Mouse (Mus musculus) myocyte (in vitro differentiated cells): Measurements from ENCODE around the gene Dab1. TPM values are rescaled to one million over a fixed set of nuclear protein-coding genes. Genes with fewer than 3 reads are reported as not detected.

Source experiments
- H3K27me3 ChIP-seq: one replicate; pipeline ENCODE4 v1.6.1; 2011; ENCODE audit not compliant: control insufficient read depth, insufficient read depth, insufficient read length
- H3K36me3 ChIP-seq: one replicate; pipeline ENCODE4 v1.6.1; 2011; ENCODE audit not compliant: control insufficient read depth, insufficient read depth
- H3K4me2 ChIP-seq: one replicate; pipeline ENCODE4 v1.6.1; 2011; ENCODE audit warnings: low read depth, control low read depth
- H3K4me3 ChIP-seq: one replicate; pipeline ENCODE4 v1.5.1; 2011; ENCODE audit warnings: mild to moderate bottlenecking, control low read depth, moderate library complexity
- H3K79me2 ChIP-seq: one replicate; pipeline ENCODE4 v1.6.1; 2011; ENCODE audit not compliant: control insufficient read depth, insufficient read depth
- H3ac ChIP-seq: one replicate; pipeline ENCODE4 v1.6.1; 2011; ENCODE audit not compliant: control insufficient read depth, insufficient read length
- CEBPB ChIP-seq: IDR thresholded peaks from 2 replicates; pipeline ENCODE4 v1.6.1; 2011; ENCODE audit warnings: mild to moderate bottlenecking, moderate library complexity; ENCODE audit not compliant: poor library complexity, insufficient read depth, severe bottlenecking
- E2F4 ChIP-seq: IDR thresholded peaks from one replicate; pipeline ENCODE4 v1.6.1; 2011; ENCODE audit warnings: mild to moderate bottlenecking, control low read depth, moderate library complexity; ENCODE audit not compliant: insufficient read depth
- MAX ChIP-seq: IDR thresholded peaks from one replicate; pipeline ENCODE4 v1.6.1; 2011; ENCODE audit warnings: low read depth, mild to moderate bottlenecking, control low read depth
- MYOD1 ChIP-seq, 3 experiments: IDR thresholded peaks; one replicate each; pipeline ENCODE4 v1.6.1; 2011; ENCODE audit warnings: control low read depth in 2 of 3, low read depth in 2 of 3, mild to moderate bottlenecking in 2 of 3, moderate library complexity in 1 of 3; ENCODE audit not compliant: insufficient read length in 2 of 3, control insufficient read depth in 1 of 3
- MYOG ChIP-seq, 3 experiments: IDR thresholded peaks; one replicate each; pipeline ENCODE4 v1.6.1; 2011; ENCODE audit warnings: control low read depth in 2 of 3, low read depth in 2 of 3, mild to moderate bottlenecking in 2 of 3; ENCODE audit not compliant: insufficient read length in 2 of 3, control insufficient read depth in 1 of 3, insufficient read depth in 1 of 3
- POLR2A ChIP-seq: IDR thresholded peaks from one replicate; pipeline ENCODE4 v1.6.1; 2011; ENCODE audit warnings: low read depth, mild to moderate bottlenecking, control low read depth, moderate library complexity; ENCODE audit not compliant: insufficient read length
- POLR2AphosphoS2 ChIP-seq: IDR thresholded peaks from one replicate; pipeline ENCODE4 v1.6.1; 2011; ENCODE audit warnings: low read depth, control low read depth; ENCODE audit not compliant: insufficient read length
- REST ChIP-seq: IDR thresholded peaks from one replicate; pipeline ENCODE4 v1.6.1; 2011; ENCODE audit warnings: mild to moderate bottlenecking, control low read depth, moderate library complexity; ENCODE audit not compliant: insufficient read depth, insufficient read length
- SRF ChIP-seq: IDR thresholded peaks from one replicate; pipeline ENCODE4 v1.6.1; 2011; ENCODE audit warnings: low read depth; ENCODE audit not compliant: control insufficient read depth, insufficient read length
- TCF12 ChIP-seq: IDR thresholded peaks from one replicate; pipeline ENCODE4 v1.6.1; 2011; ENCODE audit warnings: mild to moderate bottlenecking, control low read depth; ENCODE audit not compliant: poor library complexity, insufficient read depth, severe bottlenecking
- TCF3 ChIP-seq: IDR thresholded peaks from one replicate; pipeline ENCODE4 v1.6.1; 2011; ENCODE audit warnings: low read depth, control low read depth; ENCODE audit not compliant: insufficient read length
- USF1 ChIP-seq: IDR thresholded peaks from one replicate; pipeline ENCODE4 v1.6.1; 2011; ENCODE audit warnings: low read depth, mild to moderate bottlenecking, control low read depth, moderate library complexity
- polyA plus RNA-seq: library from polyadenylated mRNA; unstranded; fragments of >200 nt; fragmentation: generic; extraction: Trizol; gene quantifications from one replicate; pipeline ENCODE4 v1.2.1, GENCODE M21; 2012; ENCODE audit warnings: missing spikeins

The Dab1 gene
- polyA plus RNA-seq, 1 experiment, result not detected

GRCm38 (mm10) chr4:104769602-104770001 is 1150.4 kb downstream of the Dab1 start:
- Histone ChIP-seq H3ac (no peak overlapping the region), H3K4me3 (no peak overlapping the region), H3K36me3 (no peaks in the 10 kb centered on the region), H3K27me3 (no peaks in the 10 kb centered on the region), H3K4me2 (no peak overlapping the region), H3K79me2 (no peaks in the 10 kb centered on the region)
- no peak for TF ChIP-seq REST
- no peak for TF ChIP-seq MYOD1 (IDR thresholded peaks at IDR 0.05; ENCODE audit: control insufficient read depth in 1 of 3, insufficient read length in 2 of 3, low read depth in 2 of 3)
- no peak for TF ChIP-seq USF1
- TF ChIP-seq POLR2AphosphoS2, result no peak
- no peak for TF ChIP-seq SRF
- no peak for TF ChIP-seq E2F4
- TF ChIP-seq CEBPB, result no peak
- no peak for TF ChIP-seq POLR2A
- no peak for TF ChIP-seq TCF12
- TF ChIP-seq TCF3, result no peak
- TF ChIP-seq MAX, result no peak
- TF ChIP-seq MYOG (IDR thresholded peaks at IDR 0.05; ENCODE audit: control insufficient read depth in 1 of 3, insufficient read depth in 1 of 3, insufficient read length in 2 of 3, low read depth in 2 of 3), result no peak

GRCm38 (mm10) chr4:104770331-104770730 is 1151.2 kb downstream of the Dab1 start:
- Histone ChIP-seq H3ac (no peak overlapping the region), H3K4me3 (no peak overlapping the region), H3K36me3 (no peaks in the 10 kb centered on the region), H3K79me2 (no peaks in the 10 kb centered on the region), H3K4me2 (no peak overlapping the region), H3K27me3 (no peaks in the 10 kb centered on the region)
- TF ChIP-seq MYOD1 (IDR thresholded peaks at IDR 0.05; ENCODE audit: control insufficient read depth in 1 of 3, insufficient read length in 2 of 3, low read depth in 2 of 3), result no peak

GRCm38 (mm10) chr4:104775601-104776000 is 1156.4 kb downstream of the Dab1 start:
- no peak overlapping the region for H3K4me3 ChIP-seq
- TF ChIP-seq MYOG (IDR thresholded peaks at IDR 0.05; ENCODE audit: control insufficient read depth in 1 of 3, insufficient read depth in 1 of 3, insufficient read length in 2 of 3, low read depth in 2 of 3), result no peak
- no peak for TF ChIP-seq MYOD1 (IDR thresholded peaks at IDR 0.05; ENCODE audit: control insufficient read depth in 1 of 3, insufficient read length in 2 of 3, low read depth in 2 of 3)
- TF ChIP-seq USF1, result no peak
- TF ChIP-seq MAX, result no peak
- TF ChIP-seq E2F4, result no peak
- no peak for TF ChIP-seq POLR2A
- TF ChIP-seq POLR2AphosphoS2, result no peak
- TF ChIP-seq TCF3, result no peak
- TF ChIP-seq SRF, result no peak

GRCm38 (mm10) chr4:104779460-104779859 is 1160.3 kb downstream of the Dab1 start:
- Histone ChIP-seq H3ac (no peak overlapping the region), H3K4me3 (no peak overlapping the region), H3K36me3 (no peaks in the 10 kb centered on the region), H3K27me3 (no peaks in the 10 kb centered on the region), H3K79me2 (no peaks in the 10 kb centered on the region), H3K4me2 (no peak overlapping the region)
- TF ChIP-seq REST, result no peak
- TF ChIP-seq CEBPB, result no peak
- TF ChIP-seq POLR2A, result no peak
- TF ChIP-seq MYOG (IDR thresholded peaks at IDR 0.05; ENCODE audit: control insufficient read depth in 1 of 3, insufficient read depth in 1 of 3, insufficient read length in 2 of 3, low read depth in 2 of 3), result no peak
- TF ChIP-seq TCF3, result no peak
- TF ChIP-seq TCF12, result no peak

More at GRCm38 (mm10) chr4:104775601-104776000, 1156.4 kb downstream of the Dab1 start:
- Histone ChIP-seq H3K36me3 (no peaks in the 10 kb centered on the region), H3ac (no peak overlapping the region), H3K27me3 (no peaks in the 10 kb centered on the region), H3K79me2 (no peaks in the 10 kb centered on the region), H3K4me2 (no peak overlapping the region)

GRCm38 (mm10) chr4:104781441-104781840 is 1162.3 kb downstream of the Dab1 start:
- TF ChIP-seq CEBPB (no peak), TCF12 (no peak), POLR2A (no peak), MAX (no peak), TCF3 (no peak), E2F4 (no peak)
- Histone ChIP-seq H3K4me2 (no peak overlapping the region), H3K36me3 (no peaks in the 10 kb centered on the region), H3ac (no peak overlapping the region), H3K4me3 (no peak overlapping the region), H3K79me2 (no peaks in the 10 kb centered on the region), H3K27me3 (no peaks in the 10 kb centered on the region)

GRCm38 (mm10) chr4:104782346-104782745 is 1163.2 kb downstream of the Dab1 start:
- Histone ChIP-seq H3K79me2 (no peaks in the 10 kb centered on the region), H3K4me3 (no peak overlapping the region), H3K36me3 (no peaks in the 10 kb centered on the region), H3K4me2 (no peak overlapping the region), H3K27me3 (no peaks in the 10 kb centered on the region), H3ac (no peak overlapping the region)
- TF ChIP-seq POLR2A, result no peak
- no peak for TF ChIP-seq MYOD1 (IDR thresholded peaks at IDR 0.05; ENCODE audit: control insufficient read depth in 1 of 3, insufficient read length in 2 of 3, low read depth in 2 of 3)
- TF ChIP-seq MYOG (IDR thresholded peaks at IDR 0.05; ENCODE audit: control insufficient read depth in 1 of 3, insufficient read depth in 1 of 3, insufficient read length in 2 of 3, low read depth in 2 of 3), result no peak
- no peak for TF ChIP-seq MAX
- no peak for TF ChIP-seq REST
- TF ChIP-seq USF1, result no peak
- no peak for TF ChIP-seq CEBPB
- no peak for TF ChIP-seq TCF3
- no peak for TF ChIP-seq TCF12
- TF ChIP-seq SRF, result no peak
- no peak for TF ChIP-seq POLR2AphosphoS2
